Mouse (Mus musculus) MEL (cell line): ENCODE data around the gene Cdc42.

ENCODE experiments used
- CTCF ChIP-seq, 3 experiments: IDR thresholded peaks in 2 of 3; conservative IDR thresholded peaks in 1 of 3; 2 replicates each; pipeline ENCODE4 v1.5.1; 2011 to 2012; ENCODE audit warnings: low read length in 3 of 3, low read depth in 2 of 3, mild to moderate bottlenecking in 2 of 3, improper control_type of control experiment in 1 of 3, inconsistent platforms in 1 of 3, mixed read lengths in 1 of 3, moderate library complexity in 1 of 3; ENCODE audit not compliant: control insufficient read depth in 1 of 3, insufficient read depth in 1 of 3, poor library complexity in 1 of 3, severe bottlenecking in 1 of 3
- ETS1 ChIP-seq: IDR thresholded peaks from 2 replicates; pipeline ENCODE4 v1.6.1; 2012; ENCODE audit warnings: low read depth, mild to moderate bottlenecking, inconsistent platforms, low read length, improper control_type of control experiment, moderate library complexity
- MXI1 ChIP-seq: IDR thresholded peaks from 2 replicates; pipeline ENCODE4 v1.6.1; 2011; ENCODE audit warnings: mild to moderate bottlenecking, low read depth, low read length, improper control_type of control experiment
- MYC ChIP-seq: IDR thresholded peaks from 2 replicates; pipeline ENCODE4 v1.6.1; 2011; ENCODE audit warnings: low read depth, mild to moderate bottlenecking, low read length, improper control_type of control experiment, moderate library complexity
- SIN3A ChIP-seq: IDR thresholded peaks from 2 replicates; pipeline ENCODE4 v1.6.1; 2012; ENCODE audit warnings: low read length, improper control_type of control experiment, inconsistent platforms
- USF1 ChIP-seq: IDR thresholded peaks from 2 replicates; pipeline ENCODE4 v1.6.1; 2014; ENCODE audit warnings: low read depth, mild to moderate bottlenecking, inconsistent platforms, low read length, improper control_type of control experiment, moderate library complexity

- TF ChIP-seq USF1, result no peak
- TF ChIP-seq ETS1, result no peak
- TF ChIP-seq CTCF (IDR thresholded peaks at IDR 0.05 in 2 of 3, conservative IDR thresholded peaks at IDR 0.05 in 1 of 3; ENCODE audit: control insufficient read depth in 1 of 3, insufficient read depth in 1 of 3, low read depth in 2 of 3, low read length in 3 of 3, poor library complexity in 1 of 3, severe bottlenecking in 1 of 3), result no peak
- no peak for TF ChIP-seq SIN3A
- no peak for TF ChIP-seq MYC
- TF ChIP-seq MXI1, result no peak
Observed at GRCm38 (mm10) chr4:137373711-137374110, 16.2 kb upstream of the Cdc42 start.
